Mouse (Mus musculus): ENCODE measurements around the gene Xxylt1.

GRCm38 (mm10) chr16:31060226-31060625 is 21.0 kb downstream of the Xxylt1 start:
- TF ChIP-seq CTCF (IDR thresholded peaks at IDR 0.05; ENCODE audit: borderline replicate concordance, extremely low read depth, insufficient read depth, insufficient read length) (no peak), POLR2A (IDR thresholded peaks at IDR 0.05; ENCODE audit: borderline replicate concordance, extremely low read depth, insufficient read depth, insufficient read length, poor library complexity, severe bottlenecking) (no peak)
